Mouse (Mus musculus): ENCODE results near the gene Rasgrf1.

- no peak for TF ChIP-seq CTCF (IDR thresholded peaks at IDR 0.05; ENCODE audit: control insufficient read depth, insufficient read depth, insufficient replicate concordance, low read depth, low read length)
- no peak for TF ChIP-seq POLR2A (IDR thresholded peaks at IDR 0.05; ENCODE audit: control insufficient read depth, low read depth, low read length)
These were observed 128.8 kb downstream of the Rasgrf1 start for GRCm38 (mm10) chr9:90038535-90038934.

Data from testis, adult 2 months (tissue).